Mouse (Mus musculus) natural killer cell, adult 2 months (primary cell): Measurements from ENCODE around the gene Dpy30.
"Not testable (repeated sequence)": the region's sequence is repeated elsewhere in the genome, so short reads cannot be mapped to it uniquely, and the experiment has no call there.

ENCODE experiments used
- DNase-seq, 2 experiments: peaks; one replicate each; pipeline ENCODE4 v3.0.0; 2022; ENCODE audit warnings: low spot score in 2 of 2

Dpy30 gene

GRCm38 (mm10) chr17:74323844-74324243, at the start of gene Dpy30:
TSS of gene Dpy30 (minus strand) at chr17:74323944.
- DNase-seq = no peak

- no peak for DNase-seq
Measured at GRCm38 (mm10) chr17:74363592-74363991, 39.8 kb upstream of the Dpy30 start.

GRCm38 (mm10) chr17:74341151-74341550, 17.4 kb upstream of the Dpy30 start:
- DNase-seq = no peak

GRCm38 (mm10) chr17:74338937-74339804, 15.4 kb upstream of the Dpy30 start, which contains the start of gene Spast:
TSS of gene Spast (plus strand) at chr17:74338987.
- DNase-seq = peak; percentile 60 to 63

GRCm38 (mm10) chr17:74338225-74338931, 14.6 kb upstream of the Dpy30 start:
- DNase-seq = peak; percentile 89

GRCm38 (mm10) chr17:74331049-74331676, 7.4 kb upstream of the Dpy30 start:
- DNase-seq = no peak

- DNase-seq = peak; percentile 47 to 59
Measured at GRCm38 (mm10) chr17:74328146-74328545, 4.4 kb upstream of the Dpy30 start.

- not testable (repeated sequence) for DNase-seq
Measured at GRCm38 (mm10) chr17:74327195-74327594, 3.5 kb upstream of the Dpy30 start.

GRCm38 (mm10) chr17:74322400-74323054, 1.2 kb downstream of the Dpy30 start:
- peak in 1 of 2 experiments; percentile 8 for DNase-seq

- no peak for DNase-seq
Measured at GRCm38 (mm10) chr17:74318721-74319120, 5.0 kb downstream of the Dpy30 start.

GRCm38 (mm10) chr17:74316309-74316863, 7.4 kb downstream of the Dpy30 start:
- DNase-seq = peak; percentile 82 to 87

GRCm38 (mm10) chr17:74315445-74316308, 8.1 kb downstream of the Dpy30 start:
- no peak for DNase-seq

GRCm38 (mm10) chr17:74306021-74306420, 17.7 kb downstream of the Dpy30 start:
- no peak for DNase-seq

GRCm38 (mm10) chr17:74305616-74306015, 18.1 kb downstream of the Dpy30 start:
- DNase-seq = no peak

GRCm38 (mm10) chr17:74304060-74304459, 19.7 kb downstream of the Dpy30 start:
- no peak for DNase-seq

GRCm38 (mm10) chr17:74300089-74300488, 23.7 kb downstream of the Dpy30 start:
- no peak for DNase-seq

GRCm38 (mm10) chr17:74296991-74297390, 26.8 kb downstream of the Dpy30 start:
- DNase-seq = not testable (repeated sequence)

- peak; percentile 22 to 45 for DNase-seq
Measured at GRCm38 (mm10) chr17:74296076-74296823, 27.5 kb downstream of the Dpy30 start.
